Mouse (Mus musculus) thymus, postnatal 14 days (tissue): Measurements from ENCODE around the gene Sirt7.

Experiments used
- DNase-seq: peaks from one replicate; pipeline ENCODE4 v3.0.0; 2021

Sirt7 gene

DNA sequence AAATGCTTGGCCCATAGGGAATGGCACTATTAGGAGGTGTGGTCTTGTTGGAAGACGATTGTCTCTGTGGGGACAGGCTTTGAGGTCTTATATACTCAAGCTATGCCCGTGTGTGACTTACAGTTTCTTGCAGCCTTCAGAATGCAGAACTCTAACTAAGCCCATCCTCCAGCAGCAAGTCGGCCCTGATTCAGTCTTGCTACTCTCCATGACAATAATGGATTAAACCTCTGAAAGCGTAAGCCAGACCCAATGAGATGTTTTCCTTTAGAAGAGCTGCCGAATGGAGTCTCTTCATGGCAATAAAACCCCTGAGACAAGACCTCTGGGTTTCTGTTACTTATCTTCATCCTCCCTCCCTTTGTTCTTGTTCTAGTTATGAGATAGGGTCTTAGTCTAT lies 9.8 kb upstream of the Sirt7 start:
- no peak for DNase-seq

DNA sequence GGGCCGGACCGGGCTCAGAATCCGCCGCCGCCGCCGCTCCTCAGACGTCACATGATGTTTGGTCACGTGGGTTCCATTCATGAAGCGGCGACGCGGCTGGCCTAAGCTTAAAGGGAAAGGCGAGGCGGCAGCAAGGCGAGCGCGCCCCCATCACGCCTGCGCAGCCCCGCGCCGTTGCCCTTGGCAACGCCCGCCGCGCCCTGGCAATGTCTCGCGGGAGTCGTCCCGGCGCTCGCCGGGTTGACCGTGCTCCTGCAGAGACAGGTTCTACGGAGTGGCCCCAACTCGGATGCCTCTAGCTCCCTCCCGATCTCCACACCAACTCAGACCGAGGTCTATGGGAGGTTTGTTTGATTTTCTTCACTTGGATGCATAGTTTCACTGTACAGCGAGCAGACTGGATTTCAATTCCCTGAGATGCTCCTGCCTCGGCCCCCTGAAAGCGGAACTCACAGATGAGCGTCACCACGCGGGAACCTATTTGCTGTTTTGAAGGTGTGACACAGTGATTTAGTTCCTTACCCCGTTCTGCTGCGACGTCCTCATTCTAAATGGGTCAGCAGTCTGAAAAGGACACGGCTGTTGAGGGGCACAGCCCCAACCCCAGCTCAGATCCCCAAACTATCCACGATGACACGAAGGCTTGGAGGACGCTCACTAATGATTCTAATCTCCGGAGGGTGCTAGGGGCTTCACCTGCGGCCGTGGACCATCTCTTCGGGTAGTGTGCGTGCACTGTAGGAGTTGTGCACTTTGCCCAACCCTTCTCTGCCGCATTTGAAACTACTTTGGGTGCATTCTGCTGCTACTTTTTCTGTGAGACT lies 8.7 kb upstream of the Sirt7 start, which contains the start of gene Mafg:
TSS of gene Mafg (minus strand) at position 81 of the 824 bp plus-strand sequence.
- DNase-seq: peak; percentile 91

DNA sequence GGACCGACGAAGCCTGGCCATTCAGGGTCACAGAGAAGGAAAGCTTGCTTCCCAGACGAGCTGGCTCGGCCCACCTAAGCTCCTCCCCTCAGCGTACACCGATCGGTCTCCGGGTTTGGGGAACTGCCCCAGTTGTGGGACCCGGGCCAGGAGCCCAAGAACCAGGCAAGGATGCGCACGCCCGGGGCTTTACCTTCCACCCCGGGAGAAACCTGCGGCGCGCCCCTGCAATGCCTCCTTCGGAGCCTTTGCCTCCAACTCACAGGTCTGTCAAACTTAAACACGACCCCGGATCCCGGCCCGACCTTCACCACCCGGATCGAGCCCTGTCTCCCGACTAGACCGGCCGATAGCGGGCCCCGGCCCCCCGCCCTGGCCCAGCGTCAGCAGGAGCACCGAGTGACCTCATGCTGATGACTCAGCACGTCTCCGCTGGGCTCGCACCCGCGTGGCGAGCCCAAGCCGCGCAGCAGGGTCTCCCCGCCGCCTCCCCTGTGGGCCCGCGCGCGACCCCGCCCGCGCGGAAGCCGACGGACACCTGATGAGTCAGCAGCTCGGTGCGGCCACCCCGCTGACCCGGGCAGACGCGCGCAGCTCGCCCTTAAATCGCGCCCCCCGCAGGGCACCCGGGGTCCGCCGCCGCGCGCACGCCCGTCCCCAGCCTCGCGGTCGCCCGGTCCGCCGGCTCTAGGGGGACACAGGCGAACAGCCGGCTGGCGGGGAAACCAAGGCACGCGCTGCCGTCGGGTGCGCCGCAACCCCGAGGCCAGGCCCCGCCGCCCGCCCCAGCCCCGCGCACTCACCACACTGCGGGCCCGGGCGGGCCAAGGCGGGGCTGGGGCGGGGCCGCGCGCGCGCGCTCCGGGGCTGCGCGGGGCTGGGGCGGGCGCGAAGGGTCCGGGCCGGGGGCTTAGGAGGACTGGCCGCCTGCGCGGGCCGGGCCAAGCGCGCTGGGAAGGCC lies 7.8 kb upstream of the Sirt7 start:
- peak; percentile 60 for DNase-seq

DNA sequence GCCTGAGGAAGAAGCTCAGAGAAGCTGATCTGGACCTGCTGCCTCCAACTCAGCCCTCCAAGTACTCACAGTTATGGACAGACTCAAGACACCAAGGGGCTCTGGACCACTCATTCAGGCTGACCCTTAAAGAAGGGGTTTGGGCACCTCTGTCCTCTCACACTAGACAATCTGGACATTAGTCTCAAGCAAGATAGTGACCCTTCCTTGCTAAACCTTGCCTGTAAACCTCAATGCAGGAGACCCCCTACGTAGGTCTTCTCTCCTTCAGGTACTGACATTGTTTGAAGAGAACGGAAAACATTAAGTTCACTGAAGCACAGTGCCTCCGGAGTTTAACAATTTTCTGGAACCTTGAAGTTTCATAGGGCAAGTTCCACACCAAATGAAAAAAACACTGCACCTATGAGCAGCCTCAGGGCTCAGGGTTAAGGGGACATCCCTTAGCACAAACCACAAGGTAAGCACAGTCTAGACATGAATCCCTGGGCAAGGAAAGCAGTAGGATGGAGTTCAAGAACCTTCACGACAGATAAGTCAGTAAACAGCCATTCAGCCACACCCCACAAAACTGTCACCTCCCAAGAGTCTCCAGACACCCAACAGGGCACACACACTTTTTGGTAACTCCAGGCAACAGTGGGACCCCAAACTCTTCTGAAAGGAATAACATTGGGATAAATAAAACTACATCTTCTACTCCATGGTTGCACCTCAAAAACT lies 6.8 kb upstream of the Sirt7 start:
- no peak for DNase-seq

DNA sequence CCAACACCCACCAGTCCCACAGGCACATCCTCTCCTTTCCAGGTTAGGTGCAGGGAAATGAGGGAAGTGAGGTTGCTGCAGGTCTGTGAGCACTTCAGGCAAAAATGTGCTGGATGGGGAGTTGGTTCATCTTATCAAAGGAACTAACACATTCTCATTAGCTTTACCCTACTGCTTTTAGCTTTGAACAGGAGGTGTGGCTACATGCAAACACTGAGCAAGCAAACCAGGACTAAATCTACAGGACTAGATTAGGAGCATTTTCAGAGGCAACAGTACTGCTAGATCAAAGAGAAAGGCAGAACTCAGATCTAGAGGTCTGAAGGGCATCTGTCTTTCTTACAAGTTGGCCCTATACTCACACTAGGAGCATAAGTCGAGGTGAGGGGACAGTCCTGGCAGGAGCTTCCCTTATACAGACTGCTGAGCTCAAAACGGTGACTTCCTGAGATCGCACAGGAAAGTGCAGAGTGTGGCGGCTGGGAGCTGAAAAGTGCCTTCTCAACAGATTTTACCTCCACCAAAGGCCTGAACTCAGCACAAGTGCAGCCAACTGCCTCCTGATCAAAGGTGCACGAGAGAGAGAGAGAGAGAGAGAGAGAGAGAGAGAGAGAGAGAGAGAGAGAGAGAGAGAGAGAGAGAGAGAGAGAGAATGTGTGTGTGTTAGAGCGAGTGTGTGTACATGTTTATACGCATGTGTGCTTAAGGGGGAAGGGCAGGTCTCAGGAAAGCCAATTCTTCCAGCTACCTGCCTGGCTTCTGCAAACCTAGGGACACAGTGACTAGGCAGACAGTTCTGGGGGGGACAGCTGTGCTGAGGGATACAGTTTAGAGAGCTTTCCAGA lies 6.1 kb upstream of the Sirt7 start:
- peak; percentile 50 for DNase-seq

DNA sequence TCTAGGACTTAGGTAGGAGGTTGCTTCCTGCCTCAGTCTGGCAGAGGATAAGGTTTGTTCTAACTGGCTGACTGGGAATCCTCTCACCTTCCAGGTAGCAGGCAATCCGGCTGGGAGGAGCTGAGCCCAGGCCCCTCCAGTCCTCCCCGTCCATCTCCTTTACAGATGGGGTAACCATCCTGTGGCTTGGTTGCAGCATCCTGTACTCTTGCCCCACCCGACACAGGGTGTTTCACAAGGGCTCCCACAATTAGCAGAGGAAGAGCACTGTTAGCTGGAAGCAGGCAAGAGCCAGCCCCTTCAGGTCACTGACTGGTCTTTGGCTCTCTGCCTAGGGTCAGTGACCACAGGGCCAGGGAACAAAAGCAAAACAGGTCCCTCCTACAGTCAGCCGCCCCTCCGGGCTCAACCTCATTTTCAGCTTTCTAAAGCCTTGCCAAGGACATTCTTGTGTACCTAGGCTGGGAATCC lies 5.4 kb upstream of the Sirt7 start:
- DNase-seq: no peak

DNA sequence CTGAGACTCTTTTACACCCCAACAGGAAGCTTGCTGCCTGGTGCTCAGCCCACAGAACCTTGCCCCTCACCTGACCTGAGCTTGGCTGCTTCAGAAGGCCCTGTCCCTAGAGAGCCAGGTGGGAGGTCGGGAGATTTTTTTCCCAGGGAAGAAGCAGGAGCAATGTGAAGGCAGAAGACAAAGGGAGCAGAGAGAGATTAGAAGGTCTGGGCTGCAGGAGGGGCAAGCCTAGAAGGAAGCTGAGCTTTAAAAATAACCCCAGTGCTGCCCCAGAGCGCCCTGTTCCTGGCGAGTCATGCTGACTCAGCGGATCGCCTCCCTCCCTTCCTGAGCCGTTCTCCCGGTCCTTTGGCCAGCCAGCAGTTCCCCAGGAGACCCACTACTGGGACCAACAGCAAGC lies 4.9 kb upstream of the Sirt7 start:
- no peak for DNase-seq

DNA sequence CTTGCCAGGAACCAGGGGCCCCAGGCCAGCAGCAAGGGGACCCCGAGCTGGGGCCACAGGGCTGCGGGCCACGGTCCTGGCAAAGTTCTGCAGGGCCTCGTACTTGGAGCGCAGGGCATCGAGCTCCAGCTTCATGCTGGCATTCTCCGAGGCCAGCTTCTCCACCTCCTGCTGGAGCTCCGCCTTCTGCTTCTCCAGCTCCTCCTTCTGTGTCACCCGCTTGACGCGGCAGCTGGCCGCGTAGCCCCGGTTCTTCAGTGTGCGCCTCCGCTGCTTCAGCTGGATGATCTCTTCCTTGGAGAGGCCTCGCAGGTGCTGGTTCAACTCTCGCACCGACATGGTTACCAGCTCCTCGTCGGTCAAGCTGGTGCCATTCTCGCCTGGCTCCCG lies 4.3 kb upstream of the Sirt7 start:
- peak; percentile 83 for DNase-seq

DNA sequence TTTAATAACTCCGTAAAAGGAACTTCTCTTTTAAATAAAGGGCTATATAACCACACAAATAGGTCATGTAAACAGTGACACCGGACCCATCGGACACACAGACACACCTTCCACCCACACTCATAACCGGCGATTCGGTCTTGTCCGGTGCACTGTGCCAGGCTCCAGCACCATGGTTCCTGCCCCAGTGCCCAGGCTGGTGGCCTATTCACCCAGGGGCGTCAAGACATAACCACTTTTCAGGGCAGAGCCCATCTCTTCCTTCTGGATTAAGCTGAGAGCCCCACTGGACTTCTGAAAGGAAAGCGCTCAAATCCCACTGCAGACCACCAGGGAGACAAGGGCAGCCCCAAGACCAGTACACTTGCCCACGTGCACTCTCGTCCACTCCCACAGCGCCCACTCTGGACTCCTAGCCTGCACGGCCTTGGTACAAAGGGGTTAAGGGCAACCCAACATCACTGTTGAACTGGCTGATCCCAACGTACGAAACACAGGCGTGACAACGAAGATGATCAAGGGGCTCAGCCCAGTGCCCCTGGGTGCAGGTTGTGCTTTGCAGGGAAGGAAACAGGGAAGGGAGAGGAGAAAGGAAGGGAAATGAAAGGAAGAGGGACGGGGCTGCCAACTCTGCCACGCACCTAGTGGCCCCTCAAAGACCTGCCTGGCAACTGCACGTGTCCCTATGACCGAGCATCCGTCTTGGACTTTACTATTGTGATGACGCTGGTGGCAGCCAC lies 3.7 kb upstream of the Sirt7 start:
- no peak for DNase-seq

DNA sequence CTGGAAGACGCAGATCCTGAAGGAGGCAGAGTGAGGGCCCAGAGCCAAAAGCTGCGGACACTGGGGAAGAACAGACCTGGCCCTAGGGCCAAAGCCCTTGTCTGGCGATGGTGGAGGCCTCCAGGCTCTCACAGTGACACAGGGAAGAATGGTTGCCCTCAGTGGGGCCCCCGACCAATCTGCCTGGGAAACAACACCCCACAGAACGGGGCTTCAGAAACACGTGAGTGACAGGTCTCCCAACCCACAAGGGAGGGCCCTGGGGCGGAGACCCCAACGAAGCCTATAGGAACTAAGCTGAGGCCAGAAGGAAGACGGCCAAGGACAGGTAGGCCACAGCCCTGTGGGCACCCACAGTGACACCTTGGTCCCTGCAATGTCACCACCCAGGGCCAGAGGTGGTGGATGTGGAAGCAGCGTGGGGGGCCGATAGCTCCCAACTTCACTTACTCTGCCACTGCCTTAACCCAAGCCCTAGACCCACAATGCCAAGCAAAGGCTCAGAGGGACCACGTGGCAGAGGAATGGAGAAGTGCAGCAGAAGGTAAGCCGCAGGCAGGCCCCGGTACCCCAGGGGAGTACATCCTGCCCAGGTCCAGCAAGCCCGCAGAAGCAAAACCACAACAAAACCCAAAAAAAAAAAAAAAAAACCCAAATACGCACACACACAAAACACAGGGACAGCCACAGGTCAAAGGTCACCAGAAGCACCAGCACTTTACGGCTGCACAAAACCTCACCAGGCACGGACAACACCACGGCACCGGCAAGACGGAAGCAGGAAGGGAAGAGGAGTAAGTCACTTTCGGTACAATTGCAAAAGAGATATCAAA lies 2.6 kb upstream of the Sirt7 start:
- DNase-seq: peak; percentile 77

DNA sequence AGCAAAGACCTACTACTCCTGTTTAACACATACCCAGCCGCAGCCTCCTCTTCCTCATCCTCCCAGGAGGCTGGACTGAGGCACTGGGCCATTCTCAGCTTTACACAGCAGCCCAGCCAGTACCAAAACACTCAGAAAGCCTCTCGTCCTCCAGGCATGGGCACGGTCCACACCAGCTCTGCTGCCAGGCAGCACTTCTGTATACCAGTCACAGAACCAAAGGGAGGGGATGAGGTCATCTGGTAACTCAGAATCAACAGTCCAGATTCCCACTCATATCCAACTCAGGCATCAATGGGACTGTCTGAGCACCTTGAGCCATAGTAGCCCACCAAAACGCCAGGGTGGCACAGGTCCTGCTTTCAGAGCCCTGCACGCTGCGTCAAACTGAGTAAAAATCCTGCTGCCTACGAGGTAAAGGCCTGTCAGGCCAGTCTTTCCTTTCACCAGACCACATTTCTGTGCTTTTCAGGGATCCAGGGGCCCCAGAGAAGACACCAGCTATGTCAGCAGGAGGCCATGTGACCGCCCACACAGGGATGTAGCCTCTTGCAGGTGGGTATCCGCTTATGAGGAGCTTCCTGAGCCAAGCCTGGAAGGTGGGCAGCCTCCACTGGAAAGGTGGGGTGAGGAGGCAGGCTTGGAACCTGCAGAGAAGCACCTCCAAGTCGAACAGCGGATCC lies 1.9 kb upstream of the Sirt7 start:
- no peak for DNase-seq

DNA sequence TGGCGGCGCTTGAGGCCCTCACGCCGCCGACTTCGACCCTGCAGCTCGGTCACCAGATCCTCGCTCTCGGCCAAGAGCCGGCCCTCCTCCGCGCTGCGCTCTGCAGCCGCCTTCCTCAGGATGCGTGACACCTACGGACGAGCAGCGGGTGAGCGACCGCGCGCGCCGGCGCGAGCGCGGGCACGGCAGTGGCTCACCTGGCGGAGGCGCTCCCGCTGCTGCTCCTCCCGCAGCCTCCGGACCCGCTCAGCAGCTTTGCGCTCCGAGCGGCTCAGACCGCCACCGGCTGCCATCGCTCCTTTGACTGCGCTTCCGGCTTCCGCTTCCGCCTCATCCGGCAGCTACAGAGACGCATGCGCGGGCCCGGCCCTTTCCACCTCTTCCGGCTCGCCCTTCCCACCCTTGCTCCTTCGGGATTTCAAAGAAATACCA lies 344 bp downstream of the Sirt7 start:
- DNase-seq: peak; percentile 92

DNA sequence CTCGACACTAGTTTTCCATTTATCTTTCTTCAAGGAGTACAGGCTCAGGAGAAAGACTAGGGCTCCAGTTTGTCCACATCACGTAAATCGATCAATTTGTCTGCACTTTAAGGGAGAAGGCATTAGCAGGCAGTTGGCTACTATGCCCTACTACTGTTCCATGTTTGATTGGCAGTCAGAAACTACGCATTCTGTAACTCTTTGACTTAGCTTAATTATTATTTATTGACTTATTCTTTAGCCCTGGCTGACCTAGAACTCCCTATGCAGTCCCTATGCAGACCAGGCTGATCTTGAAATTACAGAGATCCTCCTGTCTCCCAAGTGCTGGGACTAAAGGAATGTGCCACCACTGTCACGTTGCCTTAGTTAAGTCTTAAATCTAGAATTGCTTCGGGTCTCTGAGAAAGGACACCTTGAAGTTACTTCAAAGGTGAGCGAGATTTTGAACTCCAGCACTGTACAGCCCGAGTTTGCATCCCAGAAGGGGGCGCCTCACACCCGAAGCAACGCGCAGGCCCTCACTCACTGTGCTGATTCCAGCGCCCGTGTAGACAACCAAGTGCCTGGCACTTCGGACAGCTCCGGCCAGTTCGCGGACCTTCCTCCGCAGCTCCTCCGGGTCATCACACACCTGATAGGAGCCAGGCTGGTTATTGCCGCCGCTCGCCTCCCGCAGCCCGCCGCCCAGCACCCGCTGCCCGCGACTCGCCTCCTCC lies 920 bp downstream of the Sirt7 start:
- peak; percentile 86 for DNase-seq

DNA sequence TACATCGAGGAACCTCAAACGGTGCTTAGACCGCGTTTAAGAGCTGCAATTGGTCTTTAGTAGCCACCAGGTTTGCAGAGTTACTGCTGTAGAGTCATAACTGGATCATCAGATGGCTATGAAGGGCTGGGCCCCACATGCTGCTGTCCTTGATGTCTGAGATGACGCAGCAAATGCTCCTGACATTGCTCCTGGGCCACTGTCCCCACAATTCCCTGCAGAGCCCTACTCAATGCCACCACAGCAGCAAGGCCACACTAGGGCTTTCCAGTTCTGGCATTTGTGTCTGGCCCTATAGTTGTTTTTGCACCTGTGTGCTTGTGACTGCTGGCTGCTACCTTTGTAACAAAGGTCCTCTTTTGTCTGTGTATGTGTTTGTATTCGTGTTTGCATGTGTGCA lies 2.2 kb downstream of the Sirt7 start:
- DNase-seq: no peak

DNA sequence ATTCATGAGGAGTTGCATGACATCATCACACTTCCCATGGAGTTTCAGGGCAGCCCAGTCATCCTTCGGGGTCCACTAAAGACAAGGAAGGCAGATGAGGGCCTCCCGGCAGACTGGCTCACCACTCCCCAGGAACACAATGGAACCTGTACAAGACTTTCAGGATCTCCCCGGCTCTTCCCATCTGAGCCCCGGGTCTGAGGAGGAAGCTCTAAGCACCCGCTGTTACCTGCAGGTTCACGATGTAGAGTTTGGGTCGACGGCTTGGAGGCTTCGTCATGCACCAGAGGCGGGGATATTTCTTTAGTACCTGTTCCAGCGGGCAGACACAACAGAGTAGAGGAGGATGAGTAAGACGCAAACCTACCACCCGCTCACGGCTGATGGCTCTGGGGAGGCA lies 4.8 kb downstream of the Sirt7 start:
- DNase-seq: no peak

DNA sequence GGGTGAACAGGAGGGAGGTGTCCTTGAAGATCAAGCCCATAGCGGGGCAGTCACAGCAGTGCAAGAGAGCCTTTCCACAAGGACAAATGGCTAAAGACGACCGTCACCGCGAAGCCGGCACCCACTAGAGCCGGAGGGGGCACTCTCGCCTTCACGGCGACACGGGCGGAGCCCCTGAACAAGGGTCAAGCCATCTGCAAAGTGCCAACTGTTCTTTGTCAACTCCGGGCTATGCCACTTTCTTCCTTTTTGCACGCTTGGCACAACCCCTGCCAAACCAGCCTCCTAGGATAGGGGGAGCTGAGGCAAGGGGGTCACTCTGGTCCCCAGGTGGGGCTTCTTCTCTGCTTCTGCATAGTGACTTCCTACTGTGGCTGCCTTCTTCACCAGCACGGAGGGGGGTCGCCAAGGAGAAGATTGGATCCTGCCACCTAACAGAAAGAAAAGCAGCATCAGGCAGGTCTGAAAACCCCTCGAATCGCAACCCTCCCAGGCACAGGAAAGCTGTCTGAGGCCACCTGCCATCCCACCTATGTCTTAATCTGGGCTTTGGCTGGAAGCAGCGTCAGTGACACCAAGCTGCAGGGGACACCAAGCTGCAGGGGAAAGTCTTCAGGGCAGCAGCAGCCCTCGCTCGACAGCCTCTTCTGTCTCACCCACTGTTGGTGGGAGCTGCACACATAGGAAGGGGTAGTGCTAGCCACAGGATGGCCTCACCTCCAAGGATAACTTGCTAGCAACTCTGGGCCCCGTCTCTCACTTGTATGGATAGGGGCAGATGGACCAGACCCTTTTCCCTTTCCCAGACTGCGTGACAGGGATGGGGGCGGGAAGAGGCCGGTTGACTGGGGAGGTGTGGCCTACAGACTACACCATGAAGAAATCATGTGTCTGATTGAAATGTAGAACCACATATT lies 6.2 kb downstream of the Sirt7 start:
- DNase-seq: no peak

DNA sequence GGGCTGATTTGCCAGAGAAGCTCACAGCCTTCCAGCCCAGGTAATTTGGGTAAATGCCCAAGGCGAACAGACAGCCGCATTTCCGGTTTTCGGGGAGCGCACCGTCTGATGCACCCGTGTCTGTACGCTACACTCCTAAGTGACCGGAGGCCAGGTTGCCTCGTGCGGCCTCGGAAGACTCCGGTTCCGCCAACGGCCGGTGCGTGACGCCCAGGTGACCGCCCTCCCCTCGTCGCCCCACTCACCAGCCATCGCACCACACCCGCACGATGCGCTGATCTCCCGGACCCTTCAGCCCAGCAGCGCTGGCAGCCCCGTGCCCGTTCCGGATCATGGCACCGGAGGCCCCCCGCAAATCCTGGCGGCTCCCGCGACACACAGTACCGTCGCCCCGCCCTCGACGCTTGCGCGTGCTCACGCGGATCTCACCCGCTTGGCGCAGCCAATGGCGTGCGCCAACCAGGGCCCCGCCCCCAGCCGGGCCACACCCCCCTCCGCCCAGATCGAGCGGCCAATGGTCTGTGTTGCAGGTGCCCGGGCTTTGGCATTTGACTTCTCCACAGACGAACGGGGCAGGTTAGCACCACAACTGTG lies 7.4 kb downstream of the Sirt7 start, which contains the start of gene Pcyt2:
TSS of gene Pcyt2 (minus strand) at position 418 of the 594 bp plus-strand sequence.
- peak; percentile 96 for DNase-seq
